Mouse (Mus musculus) B cell, adult 67 days (primary cell): ENCODE data around the gene Tvp23a. TPM values are rescaled to one million over a fixed set of nuclear protein-coding genes. Genes with fewer than 3 reads are reported as not detected.

ENCODE experiments used
- total RNA-seq, 2 experiments: library from RNA; stranded (reverse); gene quantifications; 4 replicates each; pipeline ENCODE4 v1.2.4; 2023

The Tvp23a gene
- total RNA-seq = not detected

DNA sequence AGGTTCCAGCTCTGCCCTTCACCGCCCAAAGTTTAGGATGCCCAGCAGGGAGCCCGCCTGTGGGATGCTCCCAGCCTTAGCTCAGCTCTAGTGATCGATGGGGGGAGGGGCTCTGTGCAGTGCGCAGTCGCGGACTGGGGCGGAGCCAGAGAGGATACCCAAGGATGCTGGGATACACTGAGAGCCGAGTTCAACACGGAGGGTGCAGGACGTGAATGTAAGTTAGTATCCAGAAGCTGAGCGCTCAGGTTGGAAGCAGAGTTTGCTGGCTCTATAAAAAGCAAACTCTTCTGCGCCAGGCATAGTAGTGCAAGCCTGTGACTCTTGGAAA lies at the start of gene Tvp23a:
Gene Tvp23a, minus strand, starts transcription at position 99 of the 331 bp plus-strand sequence.

DNA sequence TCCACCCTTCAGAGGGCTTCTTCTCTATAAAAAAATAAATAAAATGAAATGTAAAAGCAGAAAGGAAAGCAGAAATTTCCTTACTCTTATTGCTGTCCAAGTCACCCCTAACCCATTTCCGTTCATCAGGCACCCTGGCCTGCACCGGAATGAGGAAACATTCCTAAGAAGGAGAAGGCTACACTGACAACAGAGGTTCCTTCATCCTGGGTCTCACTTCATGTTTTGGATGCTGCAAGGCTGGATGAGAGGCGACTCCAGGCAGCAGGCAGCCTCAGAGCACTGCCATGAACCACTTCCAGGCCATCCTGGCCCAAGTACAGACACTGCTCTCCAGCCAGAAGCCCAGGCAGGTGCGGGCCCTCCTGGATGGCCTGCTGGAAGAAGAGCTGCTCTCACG lies 32.7 kb upstream of the Tvp23a start, which contains the start of gene Ciita:
Gene Ciita, plus strand, starts transcription at position 203 of the 400 bp plus-strand sequence.

DNA sequence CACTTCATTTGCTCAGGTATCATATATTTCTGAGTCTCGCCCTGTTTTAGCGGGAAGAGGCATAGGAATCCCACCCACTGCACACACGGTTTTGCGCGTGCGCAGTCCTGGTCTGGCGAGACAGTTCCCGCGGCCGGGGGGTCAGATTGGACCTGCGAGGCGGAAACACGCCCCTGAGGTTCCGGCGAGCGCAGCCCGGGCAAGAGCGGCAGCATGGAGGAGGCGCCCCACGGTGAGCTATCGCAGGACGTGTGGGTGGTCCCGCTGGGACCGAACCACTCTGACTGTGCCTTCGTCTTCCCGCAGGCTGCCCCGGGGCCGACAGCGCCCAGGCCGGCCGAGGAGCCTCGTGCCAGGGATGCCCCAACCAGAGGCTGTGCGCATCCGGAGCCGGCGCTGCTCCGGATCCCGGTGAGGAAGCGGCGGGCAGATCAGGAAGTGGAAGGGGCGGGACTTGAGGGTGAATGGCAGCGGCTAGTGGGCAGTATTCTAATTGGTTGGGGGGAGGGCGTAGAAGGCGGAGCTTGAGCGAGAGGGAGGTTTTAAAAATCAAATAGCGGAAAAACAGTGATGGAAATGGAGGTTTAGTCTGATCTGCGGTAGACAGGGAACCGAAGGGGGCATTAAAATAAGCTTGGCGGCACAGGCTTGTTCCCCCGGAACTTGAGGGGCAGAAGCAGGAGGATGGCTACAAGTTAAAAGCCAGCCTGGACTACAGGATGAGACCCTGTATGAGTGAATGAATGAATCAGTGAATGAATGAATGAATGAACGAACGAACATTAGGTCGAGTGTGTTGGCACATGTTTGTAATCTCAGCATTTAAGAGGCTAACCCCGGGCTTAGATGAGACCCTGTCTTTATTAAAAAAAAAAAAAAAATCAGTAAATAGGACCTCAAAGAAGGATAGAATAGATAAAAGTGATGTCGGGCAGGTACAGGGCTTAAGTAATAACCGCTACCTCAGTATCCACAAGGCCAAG lies 35.1 kb downstream of the Tvp23a start, which contains the start of gene Nubp1:
Gene Nubp1, plus strand, starts transcription at position 185 of the 983 bp plus-strand sequence.

DNA sequence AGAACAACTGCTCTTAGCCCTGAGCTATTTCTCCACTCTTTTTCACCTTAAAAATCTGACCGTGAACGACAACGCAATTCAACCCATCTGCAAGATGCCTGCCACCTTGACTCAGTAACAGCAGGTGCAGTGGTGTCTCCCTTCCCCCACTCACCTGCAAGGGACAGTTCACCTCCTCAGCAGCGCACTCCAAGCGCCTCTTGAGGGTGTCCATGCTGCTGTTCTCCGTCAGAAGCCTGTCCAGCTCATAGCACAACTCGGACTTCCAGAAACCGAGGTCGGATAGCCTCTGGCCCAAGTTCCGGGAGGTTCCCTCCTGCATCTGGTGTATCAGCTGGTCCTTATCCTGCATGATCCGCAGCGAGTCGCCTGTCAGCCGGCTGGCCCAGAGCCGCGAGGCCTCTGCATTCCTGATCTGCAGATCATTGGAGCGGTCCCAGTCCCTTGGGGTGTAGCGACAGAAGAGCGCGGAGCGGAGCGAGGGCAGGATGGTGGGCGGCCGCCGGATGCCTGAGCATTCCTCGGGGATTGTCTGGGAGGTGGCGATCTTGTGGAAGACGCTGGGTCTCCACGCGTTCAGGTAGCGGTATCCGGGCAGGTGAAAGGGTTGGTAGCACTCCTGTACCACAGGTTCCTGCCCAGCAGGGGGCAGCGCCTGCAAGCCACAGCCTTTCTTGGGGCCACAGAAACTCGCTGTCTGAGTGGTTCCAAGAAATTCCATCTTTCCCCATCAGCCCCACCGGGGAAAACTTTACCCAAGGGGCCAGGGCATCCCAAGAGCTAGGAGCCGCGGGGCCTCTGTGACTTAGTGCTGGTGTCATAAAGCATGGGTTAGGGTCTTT lies 52.2 kb downstream of the Tvp23a start, which contains the start of gene Tekt5:
Gene Tekt5, minus strand, starts transcription at position 792 of the 842 bp plus-strand sequence.

Other genes starting within 250 kb of the Tvp23a start
- gene Emp2, start 133.4 kb downstream of the Tvp23a start, total RNA-seq = under 1 TPM in 1 of 2 experiments, not detected in 1; 0.12 TPM
- not detected for gene Tekt5, start 51.9 kb downstream of the Tvp23a start, total RNA-seq
- gene Nubp1, start 35.4 kb downstream of the Tvp23a start, total RNA-seq = 10 to 100 TPM; 60.5 to 75.0 TPM
- 100 to 1,000 TPM; 292 to 393 TPM for gene Ciita, start 32.7 kb upstream of the Tvp23a start, total RNA-seq
- 10 to 100 TPM; 17.7 to 25.9 TPM for gene Dexi, start 95.7 kb upstream of the Tvp23a start, total RNA-seq
- 10 to 100 TPM; 39.3 to 39.9 TPM for gene Clec16a, start 98.0 kb upstream of the Tvp23a start, total RNA-seq